Mouse (Mus musculus) CH12F3 (cell line): ENCODE results near the gene Pla2g4e.

Experiments used
- in situ Hi-C: fragments of 300-500 bp; cut with MboI; formaldehyde crosslinking; loops from 2 replicates; pipeline ENCODE4 v1.14.3; 2020; ENCODE audit warnings: low sequenced_read_pairs

Pla2g4e gene

DNA sequence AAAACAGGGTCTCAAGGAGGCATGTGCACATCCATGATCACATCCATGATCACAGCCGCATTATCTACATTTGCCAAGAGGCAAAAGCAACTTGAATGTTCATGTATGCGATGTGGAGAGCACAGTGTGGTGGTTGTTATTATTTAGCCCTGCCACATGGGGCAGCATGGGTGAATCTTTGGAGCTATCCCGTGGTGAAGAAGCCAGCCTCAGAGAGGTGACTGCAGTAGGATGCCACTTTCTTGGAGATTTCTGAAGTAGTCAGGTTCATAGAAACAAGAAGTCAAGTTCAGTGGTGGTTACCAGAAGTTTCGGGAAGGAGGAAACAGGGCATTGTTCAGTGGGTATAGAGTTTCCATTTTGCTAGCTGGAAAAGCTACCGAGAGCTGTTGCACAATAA lies 87.1 kb downstream of the Pla2g4e start:
- in situ Hi-C loops, result no loop called here

DNA sequence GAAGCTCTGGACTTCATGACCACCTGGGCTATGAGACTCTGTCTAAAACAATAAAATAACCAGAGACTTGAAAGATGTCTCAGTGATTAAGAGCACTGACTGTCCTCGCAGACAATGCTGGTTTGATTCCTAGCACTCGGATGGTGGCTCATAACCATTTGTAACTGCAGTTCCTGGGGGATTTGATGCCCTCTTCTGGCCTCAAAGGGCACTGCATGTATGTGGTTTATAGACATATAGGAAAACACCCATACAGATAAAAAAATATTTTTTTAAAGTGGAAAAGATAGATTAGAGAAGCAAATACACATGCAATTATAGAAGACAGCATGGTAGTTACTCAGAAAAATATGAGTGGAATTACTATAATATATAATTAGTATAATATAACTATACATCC lies 87.5 kb downstream of the Pla2g4e start:
- in situ Hi-C loops, result no loop called here

DNA sequence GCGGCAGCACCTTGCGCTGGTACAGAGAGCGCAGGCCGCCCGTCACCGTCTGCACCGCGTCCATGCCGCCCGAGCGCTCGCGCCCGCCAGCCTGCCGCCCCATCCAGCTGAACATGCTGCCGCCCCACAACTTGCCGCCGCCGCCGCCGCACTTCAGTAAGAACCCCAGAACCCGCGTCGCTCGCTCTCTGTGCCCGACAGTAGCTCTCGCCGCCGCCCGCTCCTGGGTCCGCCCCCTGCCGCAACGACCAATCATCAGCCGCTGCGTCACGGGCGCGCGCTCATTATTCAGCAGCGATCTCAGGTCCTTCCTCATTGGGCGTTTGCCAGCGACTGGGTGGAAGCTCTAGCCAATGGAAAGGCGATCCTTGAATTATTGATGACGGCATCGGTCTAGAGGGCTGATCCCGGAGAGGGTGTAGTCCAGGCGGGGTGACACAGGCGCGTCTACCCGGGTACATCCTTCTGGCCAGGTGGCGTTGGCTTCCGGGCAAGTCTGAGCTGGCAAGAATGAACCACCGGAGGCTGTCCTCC lies 90.7 kb downstream of the Pla2g4e start, which contains the start of gene Ehd4:
Gene Ehd4, minus strand, starts transcription at position 246 of the 534 bp plus-strand sequence.
- in situ Hi-C loops, result no loop called here

DNA sequence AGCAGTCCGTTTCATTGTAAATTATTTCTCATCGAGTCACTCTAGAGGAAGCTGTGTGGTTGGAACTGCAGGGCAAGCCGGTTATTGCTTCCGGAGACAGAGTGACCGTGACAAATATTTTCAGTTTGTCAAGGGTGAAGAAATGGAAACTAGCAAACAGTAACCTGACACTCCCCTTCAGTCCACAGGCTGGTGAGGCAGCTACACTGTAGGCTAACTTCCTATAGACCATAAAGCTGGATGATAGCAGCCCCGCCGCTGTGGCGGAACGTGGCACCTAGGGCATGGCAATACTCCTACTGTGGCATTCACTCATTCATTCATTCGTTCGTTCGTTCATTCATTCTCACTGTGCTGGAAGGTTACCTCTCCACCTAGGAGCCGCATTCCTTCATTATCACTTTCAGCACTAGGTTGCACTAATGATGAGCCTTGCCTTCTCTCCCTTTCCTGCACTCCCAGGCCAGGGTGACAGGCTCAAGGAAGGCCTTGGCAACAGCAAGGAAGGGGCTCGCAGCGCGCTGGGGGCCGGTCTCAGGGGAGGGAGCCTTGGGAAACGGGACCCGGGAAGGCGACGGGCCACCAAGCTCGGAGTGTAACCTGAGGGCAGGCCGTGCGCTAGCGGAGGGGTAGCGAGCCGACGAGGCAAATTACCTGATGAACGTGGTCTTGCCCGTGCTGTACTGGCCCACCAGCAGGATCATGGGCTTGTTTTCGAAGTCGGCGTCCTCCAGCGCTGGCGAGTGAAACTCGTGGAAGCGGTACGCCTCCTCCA lies 91.4 kb downstream of the Pla2g4e start:
- in situ Hi-C loops, result no loop called here

DNA sequence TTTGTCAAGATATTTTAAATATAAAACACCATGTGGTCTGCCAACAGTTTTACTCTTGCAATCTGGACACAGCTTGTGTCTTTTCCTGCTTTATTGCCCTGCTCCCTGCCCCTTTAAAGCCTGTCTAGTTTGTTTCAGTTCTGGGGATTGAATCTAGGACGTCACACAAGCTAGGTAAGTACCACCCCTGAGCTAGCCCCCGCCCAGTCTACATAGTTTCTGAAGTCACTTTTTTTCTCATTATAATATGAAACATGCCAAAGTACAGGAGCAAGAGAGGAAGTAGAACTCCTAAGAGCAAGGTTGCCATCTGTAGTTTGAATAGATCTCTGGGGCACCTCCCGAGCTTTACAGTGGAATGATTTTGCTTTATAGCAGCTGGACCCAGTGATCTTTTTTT lies 94.6 kb downstream of the Pla2g4e start:
- in situ Hi-C loops, result no loop called here

DNA sequence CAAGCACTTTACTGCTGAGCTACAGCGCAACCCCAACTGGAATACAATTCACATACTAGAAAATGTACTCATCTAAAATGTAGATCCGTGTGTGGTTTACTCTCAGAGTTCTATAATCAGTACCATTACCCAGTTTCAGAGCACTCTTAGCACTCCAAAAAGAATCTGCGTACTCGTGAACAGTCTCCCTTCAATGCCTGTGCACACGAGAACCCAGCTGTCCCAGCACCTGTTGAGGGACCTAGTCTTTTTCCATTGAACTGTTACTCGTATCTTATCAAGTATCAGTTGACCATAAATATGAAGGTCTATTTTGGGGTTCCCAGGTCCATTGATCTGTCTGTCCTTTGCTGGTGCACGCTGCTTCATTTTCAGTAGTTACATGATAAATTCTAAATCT lies 95.5 kb downstream of the Pla2g4e start:
- in situ Hi-C loops, result no loop called here

DNA sequence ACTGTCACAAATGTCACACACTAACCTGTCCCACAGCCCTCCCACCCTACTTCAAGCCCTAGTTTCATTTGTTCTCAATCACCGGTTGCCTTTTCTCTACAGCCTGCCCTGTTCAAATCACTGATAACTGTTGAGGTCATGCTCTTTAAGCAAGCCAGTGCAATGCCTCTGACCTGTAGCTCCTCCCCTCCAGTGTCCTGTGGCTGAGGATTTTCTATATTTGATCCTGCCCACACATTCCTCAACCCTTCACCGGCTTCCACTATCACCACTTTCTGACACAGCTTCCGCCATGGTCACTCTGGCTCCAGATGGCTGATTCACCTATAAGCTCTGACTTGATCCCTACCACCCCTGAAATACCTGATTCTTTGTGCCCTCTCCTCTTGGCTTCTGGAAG lies 97.1 kb downstream of the Pla2g4e start:
- in situ Hi-C loops, result no loop called here

DNA sequence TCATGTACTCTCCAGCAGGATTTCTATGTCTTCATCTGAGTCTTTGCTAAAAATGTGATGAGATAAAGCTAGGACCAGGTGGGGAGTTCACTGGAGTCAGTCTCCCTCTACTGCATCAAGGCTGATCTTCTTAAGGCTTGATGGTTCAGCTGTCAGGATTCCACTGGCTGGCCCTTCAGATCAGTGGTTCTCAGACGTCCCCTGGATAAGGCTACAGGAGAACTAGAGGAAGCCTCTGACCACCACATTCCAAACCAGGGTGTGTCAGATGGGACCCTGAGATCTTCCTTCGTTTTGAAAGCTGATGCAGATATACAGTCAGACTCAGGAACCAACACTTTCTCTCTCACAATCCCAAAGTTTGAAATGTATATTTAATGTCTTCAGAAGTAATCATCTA lies 97.8 kb downstream of the Pla2g4e start:
- in situ Hi-C loops, result no loop called here

DNA sequence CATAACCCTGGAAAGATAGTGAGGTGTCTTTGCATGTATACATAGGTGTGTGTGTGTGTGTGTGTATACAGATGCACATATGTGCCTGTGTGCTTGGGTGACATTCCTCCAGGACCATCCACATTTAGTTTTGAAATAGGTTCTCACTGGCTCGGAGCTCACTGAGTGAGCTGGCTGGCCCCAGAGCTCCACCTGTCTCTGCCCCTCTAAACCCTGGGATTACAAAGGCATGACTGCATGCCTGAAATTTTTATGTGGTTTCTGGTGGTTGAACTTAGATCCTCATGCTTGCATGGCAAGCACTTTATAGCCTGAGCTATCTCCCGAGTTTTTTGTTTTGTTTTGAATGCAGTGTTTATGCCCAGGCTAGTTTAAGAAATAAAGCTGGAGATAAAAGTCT lies 98.6 kb downstream of the Pla2g4e start:
- in situ Hi-C loops, result no loop called here

DNA sequence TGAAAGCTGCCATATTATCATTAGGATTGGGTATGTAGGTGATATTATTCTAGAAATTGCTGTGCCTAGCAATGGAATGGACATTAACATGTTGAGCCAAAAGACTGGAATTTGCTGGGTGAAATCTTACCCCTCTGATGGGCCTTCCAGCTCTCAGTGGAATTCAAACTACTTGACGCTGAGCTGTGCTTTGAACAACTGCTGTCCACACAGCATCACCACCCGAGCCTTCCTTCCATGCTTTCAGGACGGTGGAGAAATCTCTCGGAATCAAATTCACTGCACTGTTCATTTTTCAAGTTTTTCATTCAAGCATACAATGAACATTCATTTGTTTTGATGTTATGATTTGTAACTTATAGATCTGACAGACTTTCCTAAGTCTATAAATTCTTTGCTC lies 100.7 kb downstream of the Pla2g4e start:
- in situ Hi-C loops, result no loop called here

DNA sequence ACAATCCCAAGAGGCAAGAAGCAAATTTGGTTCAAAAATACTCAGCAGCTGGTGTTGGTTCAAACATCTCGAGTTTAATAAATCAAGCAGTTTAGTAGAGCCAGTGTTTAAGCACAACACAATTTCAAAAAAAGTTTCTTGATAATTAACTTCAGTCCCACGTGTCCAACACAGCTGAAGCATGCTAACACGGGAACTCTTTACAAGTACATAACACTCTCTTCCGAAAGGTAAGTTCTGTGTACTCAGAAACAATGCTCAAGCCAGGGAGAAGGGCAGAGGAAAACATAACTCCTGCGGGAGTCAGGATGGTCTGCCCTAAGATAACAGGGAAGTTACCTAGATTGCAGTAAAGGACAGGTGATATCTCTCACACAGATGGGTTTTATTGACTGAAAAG lies 102.8 kb downstream of the Pla2g4e start:
- in situ Hi-C loops, result no loop called here

DNA sequence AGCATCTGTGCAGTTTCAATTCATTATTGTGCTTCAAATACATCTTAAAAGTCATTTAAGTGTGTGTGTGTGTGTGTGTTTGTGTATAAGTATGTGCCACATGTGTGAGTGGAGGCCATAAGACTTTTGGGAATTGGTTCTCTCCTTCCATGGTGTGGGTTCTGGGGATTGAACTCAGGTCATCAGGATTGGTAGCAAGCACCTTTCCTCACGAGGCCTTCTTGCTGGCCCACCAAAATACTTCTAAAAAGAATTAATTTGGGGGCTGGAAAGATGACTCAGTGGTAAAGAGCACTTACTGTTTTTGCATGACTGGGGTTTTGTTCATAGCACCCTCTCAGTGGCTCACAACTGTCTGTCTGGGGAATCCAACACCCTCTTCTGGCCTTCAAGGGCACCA lies 103.5 kb downstream of the Pla2g4e start:
- in situ Hi-C loops, result no loop called here

DNA sequence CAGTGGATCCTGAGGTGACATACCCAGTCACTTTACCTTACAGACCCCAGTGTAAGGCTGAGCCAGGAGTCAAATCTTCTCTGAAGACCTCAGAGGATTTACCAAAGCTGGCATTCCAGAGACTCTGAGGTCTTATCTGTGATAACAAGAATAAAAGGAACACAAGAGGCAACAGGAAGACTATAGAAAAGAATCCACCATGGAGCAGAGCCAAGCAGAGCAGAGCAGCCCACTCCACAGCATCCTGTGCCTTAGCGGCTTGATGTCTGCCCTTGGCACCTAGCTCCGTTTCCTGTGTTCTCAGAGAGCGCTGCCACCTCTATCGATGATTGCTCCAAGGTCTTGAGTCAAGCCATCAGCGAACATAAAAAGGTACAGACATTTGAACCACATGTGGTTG lies 104.8 kb downstream of the Pla2g4e start:
- in situ Hi-C loops, result no loop called here

DNA sequence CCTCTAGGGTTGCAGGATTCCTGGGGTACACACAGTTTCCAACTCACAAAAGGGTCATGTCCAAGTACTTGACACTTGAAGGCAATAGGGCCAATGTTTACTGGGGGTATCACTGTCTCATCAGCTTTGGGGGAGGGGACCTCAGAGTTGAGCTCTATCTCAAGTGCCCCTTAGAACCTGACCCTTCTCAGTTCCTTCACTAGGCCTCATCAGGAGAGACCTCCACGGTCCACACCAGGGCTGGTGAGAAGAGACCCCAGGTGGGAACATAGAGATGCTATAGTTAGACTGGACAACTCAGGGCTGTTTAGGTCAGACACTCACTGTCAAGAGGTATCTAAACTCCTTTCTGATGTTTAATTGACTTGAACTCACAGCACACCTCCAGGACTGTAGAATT lies 106.0 kb downstream of the Pla2g4e start:
- in situ Hi-C loops, result no loop called here

DNA sequence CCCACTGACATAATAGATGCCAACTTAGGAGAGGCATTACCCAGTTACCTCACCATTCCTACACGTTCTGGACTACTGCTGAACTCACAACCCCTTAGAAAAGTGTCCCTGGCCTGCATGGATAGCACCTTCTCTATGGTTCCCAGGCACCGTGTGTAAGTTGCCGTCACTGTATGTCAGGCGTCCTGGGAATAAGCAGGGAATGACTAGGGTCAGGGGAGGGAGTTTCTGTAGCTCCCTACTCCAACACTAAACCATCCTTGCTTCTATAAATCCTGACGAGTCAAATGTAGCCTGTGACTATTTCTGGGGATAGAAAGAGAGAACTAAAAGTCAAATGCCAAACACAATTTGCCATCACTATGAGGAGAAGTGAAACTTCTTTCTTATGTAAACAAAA lies 107.9 kb downstream of the Pla2g4e start:
- in situ Hi-C loops, result no loop called here

DNA sequence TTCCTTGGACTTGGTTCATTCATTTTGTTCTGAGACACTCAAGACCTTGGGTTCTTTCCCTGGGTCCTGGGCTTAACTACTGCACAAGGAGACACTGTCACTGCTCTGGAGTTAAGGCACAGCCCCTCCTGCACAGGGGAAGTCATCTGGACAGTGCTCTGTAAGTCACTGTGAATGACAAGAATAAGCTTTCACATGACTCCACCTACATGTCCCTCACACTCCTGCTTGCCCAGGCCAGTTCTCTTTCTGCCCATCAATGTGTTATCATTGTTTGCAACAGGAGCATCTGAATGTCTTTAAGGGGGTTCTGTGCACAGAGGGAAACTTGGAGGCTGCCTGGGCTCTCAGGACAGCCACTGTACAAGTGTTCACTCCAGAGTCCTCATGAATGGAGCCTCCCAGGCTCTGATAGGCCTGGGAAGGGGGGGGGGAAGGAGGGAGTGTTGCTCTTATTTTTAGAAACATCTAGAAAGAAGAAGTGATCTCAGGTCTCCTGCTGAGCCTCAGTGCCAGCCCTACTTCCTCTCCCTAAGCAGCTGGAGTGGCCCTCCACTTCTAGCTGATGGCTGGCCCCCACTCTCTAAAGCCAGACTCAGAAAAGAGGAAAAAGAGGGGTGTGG lies 110.6 kb downstream of the Pla2g4e start:
- in situ Hi-C loops, result no loop called here

DNA sequence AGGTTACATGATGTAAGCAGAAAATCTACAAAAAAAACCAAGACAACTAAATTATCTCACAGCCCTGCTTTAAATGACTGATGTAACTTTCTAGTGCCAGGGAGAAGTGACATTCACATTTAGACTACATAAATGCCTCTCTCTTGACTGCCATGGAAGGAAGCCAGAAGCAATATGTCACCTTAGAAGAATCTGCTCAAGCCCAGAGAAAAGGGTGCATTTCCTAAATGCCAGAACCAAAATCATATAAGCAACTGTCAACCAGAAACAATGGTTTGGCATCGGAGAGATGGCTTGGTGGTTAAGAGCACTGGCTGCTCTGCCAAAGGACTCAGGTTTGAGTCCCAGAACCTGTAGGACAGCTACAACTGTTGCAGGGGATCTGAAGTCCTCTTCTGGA lies 113.3 kb downstream of the Pla2g4e start:
- in situ Hi-C loops, result no loop called here

DNA sequence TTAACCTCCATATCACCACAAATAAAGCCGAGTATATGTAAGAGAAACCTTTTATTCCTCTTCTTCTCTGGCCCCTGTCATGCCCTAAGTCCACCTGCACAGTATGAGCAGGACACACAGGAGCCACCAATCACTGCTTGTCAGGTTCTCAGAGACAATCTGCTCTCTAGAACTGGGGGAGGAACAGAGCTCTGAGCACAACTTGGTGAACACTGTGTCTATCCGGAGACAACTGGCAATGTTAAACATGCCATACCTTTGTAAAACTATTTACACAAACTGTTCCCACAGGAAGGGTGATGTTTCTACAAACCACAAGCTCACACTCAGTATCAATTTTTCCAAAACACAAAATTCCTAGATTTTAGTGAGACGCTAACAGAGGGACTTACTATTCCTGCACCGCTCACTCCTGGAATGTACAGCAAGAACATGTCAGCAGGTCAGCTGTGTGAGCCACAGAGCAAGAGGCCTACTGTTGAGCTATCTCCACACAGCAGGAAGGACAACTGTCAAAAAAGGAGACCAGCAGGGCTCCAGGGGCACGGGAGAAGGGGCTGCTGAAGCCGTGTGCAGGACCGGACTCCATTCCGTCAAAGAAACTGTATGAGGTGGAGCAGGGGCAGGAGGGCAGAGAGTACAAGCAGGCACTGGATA lies 115.8 kb downstream of the Pla2g4e start:
- in situ Hi-C loops, result no loop called here

DNA sequence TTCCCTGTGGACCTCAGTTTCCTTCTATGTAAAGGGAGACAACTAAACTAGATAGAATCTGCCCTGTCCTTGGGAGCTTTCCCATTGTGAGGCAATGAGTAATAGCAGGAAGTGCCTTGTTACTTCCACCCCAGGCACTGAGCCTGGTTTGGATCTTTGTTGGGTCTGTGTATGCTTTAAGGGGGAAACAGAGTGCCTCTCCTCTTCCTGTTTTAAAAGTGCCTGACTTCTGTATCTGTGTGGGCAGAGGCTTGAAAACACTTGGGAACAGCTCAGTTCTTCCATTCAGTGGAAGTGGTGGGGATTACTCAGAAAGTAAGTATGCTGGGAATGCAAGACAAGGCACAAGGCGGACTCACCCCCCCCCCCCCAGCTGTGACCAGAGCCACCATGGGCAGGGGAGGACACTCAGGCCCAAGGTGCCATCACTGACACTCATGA lies 116.5 kb downstream of the Pla2g4e start:
- in situ Hi-C loops, result no loop called here

DNA sequence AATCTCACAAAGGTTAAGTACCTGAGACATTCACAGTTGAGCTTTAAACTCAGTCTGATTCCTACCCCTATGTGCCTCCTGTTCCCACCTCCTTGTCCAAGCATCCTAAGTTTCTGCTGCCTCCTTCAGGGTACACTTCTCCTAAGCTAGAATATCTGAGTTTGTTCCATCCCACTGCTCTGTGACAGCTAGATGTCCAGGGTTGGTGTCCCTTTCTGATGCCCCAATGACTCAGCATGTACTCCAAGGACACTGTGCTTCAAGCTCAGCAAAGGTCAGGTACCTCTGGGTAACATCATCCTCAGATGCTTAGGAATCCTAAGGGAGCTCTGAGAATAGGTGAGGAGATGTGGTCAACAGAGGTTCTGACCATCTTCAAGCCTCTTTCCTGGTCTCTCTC lies 117.1 kb downstream of the Pla2g4e start:
- in situ Hi-C loops, result no loop called here

DNA sequence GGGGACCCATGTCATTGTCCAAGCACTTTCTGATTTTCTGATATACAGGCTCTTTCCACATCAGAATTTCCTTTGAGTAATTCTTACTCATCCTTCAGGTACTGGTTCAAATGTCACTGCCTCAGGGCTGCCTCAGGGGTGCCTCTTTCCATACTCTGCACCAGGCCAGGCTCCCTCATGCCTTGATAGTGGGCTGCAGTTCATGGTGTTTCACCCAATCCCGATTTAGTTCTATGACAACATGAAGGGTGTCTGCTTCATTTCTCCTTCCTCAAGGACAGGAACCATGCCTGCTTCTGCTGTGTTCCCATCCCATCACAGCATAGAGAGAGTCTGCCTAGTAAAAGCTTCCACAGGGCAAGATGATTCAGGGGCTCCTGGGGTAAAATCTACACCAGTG lies 118.2 kb downstream of the Pla2g4e start:
- in situ Hi-C loops, result no loop called here

DNA sequence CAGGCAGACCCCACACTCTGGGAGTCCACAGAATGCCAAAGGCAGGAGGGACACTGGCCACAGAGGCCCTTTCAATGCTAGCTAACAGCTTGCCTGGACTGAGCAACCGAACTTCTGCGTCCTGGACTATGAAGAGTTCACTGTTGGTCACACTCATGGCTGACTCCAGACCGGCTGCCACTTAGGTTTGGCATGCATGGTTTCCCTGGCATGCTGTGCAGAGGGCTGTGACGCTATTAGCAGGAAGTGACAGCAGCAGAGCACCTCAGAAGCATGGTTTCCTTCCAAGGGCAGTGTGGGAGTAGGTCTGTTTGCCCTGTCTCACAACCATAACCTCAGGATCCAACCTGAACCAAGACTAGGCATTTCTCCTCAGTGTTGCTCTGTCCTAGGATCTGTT lies 118.7 kb downstream of the Pla2g4e start:
- in situ Hi-C loops, result no loop called here
